Mouse (Mus musculus) testis, adult 2 months (tissue): ENCODE data around the gene Foxn1. TPM values are rescaled to one million over a fixed set of nuclear protein-coding genes. Genes with fewer than 3 reads are reported as not detected.
A peak's percentile ranks its signal among the peaks of the same experiment; 100 is the strongest.

Source experiments
- H3K27ac ChIP-seq: fragments of 200-500 bp; 2 replicates; pipeline ENCODE4 v1.5.1; 2012; ENCODE audit warnings: low read depth, low read length; ENCODE audit not compliant: control insufficient read depth, insufficient read depth
- H3K27me3 ChIP-seq: fragments of 200-500 bp; 2 replicates; pipeline ENCODE4 v1.6.1; 2012; ENCODE audit warnings: mild to moderate bottlenecking, low read length, moderate library complexity; ENCODE audit not compliant: control insufficient read depth, insufficient read depth
- H3K36me3 ChIP-seq: fragments of 200-500 bp; 2 replicates; pipeline ENCODE4 v1.6.1; 2012; ENCODE audit warnings: mild to moderate bottlenecking, low read length; ENCODE audit not compliant: control insufficient read depth, insufficient read depth
- H3K4me1 ChIP-seq: fragments of 200-500 bp; 2 replicates; pipeline ENCODE4 v1.6.1; 2012; ENCODE audit warnings: low read length; ENCODE audit not compliant: control insufficient read depth, insufficient read depth
- H3K4me3 ChIP-seq: fragments of 200-500 bp; 2 replicates; pipeline ENCODE4 v1.5.1; 2012; ENCODE audit warnings: low read depth, mild to moderate bottlenecking, low read length, moderate library complexity, mixed read lengths; ENCODE audit not compliant: control insufficient read depth
- CTCF ChIP-seq: fragments of 200-500 bp; IDR thresholded peaks from 2 replicates; pipeline ENCODE4 v1.5.1; 2012; ENCODE audit warnings: low read depth, mild to moderate bottlenecking, inconsistent platforms, low read length, moderate library complexity; ENCODE audit not compliant: control insufficient read depth, insufficient read depth, insufficient replicate concordance
- POLR2A ChIP-seq: fragments of 200-500 bp; IDR thresholded peaks from 2 replicates; pipeline ENCODE4 v1.6.1; 2012; ENCODE audit warnings: low read depth, mild to moderate bottlenecking, inconsistent platforms, low read length, moderate library complexity; ENCODE audit not compliant: control insufficient read depth
- polyA plus RNA-seq: library from polyadenylated mRNA; depleted of rRNA; stranded (reverse); fragments of >200 nt; gene quantifications from 2 replicates; pipeline ENCODE4 v1.2.3, GENCODE M21; 2012

Foxn1 gene
- polyA plus RNA-seq, 1 experiment: not detected

GRCm38 (mm10) chr11:78332676-78333075, 53.7 kb downstream of the Foxn1 start:
- Histone ChIP-seq H3K27ac (no peak overlapping the region), H3K4me3 (no peak overlapping the region), H3K4me1 (peaks cover 4% of the 10 kb centered on the region), H3K27me3 (no peaks in the 10 kb centered on the region), H3K36me3 (no peaks in the 10 kb centered on the region)
- TF ChIP-seq POLR2A (no peak), CTCF (no peak)

- Histone ChIP-seq H3K4me1 (peaks cover 4% of the 10 kb centered on the region), H3K27me3 (no peaks in the 10 kb centered on the region), H3K27ac (peak overlapping the region; percentile 65; the same call in 1 of the 2 replicates), H3K4me3 (peak overlapping the region; percentile 92), H3K36me3 (no peaks in the 10 kb centered on the region)
- TF ChIP-seq POLR2A (no peak), CTCF (no peak)
These were observed 57.8 kb downstream of the Foxn1 start for GRCm38 (mm10) chr11:78328512-78329056.

- H3K36me3 ChIP-seq: no peaks in the 10 kb centered on the region
- peak within 1 kb of the TSS; percentile 65; the same call in 1 of the 2 replicates for H3K27ac ChIP-seq
- no peaks in the 10 kb centered on the region for H3K27me3 ChIP-seq
- TF ChIP-seq POLR2A (peak; percentile 85), CTCF (no peak)
- H3K4me1 ChIP-seq: peaks cover 6% of the 10 kb centered on the region
- H3K4me3 ChIP-seq: peak within 1 kb of the TSS; percentile 92
These were observed 58.5 kb downstream of the Foxn1 start, which contains the start of gene Pigs for GRCm38 (mm10) chr11:78327634-78328511. TSS of gene Pigs (plus strand) at chr11:78328415.

- Histone ChIP-seq H3K27me3 (no peaks in the 10 kb centered on the region), H3K27ac (no peak overlapping the region), H3K4me1 (peaks cover 6% of the 10 kb centered on the region), H3K36me3 (no peaks in the 10 kb centered on the region), H3K4me3 (no peak overlapping the region)
- TF ChIP-seq CTCF: no peak
- no peak for TF ChIP-seq POLR2A
These were observed 59.1 kb downstream of the Foxn1 start for GRCm38 (mm10) chr11:78327215-78327614.

GRCm38 (mm10) chr11:78324965-78325364, 61.4 kb downstream of the Foxn1 start:
- Histone ChIP-seq H3K36me3 (peaks cover 2% of the 10 kb centered on the region), H3K4me1 (peaks cover 6% of the 10 kb centered on the region), H3K4me3 (no peak overlapping the region), H3K27me3 (no peaks in the 10 kb centered on the region), H3K27ac (no peak overlapping the region)
- TF ChIP-seq CTCF: no peak
- no peak for TF ChIP-seq POLR2A

- H3K27me3 ChIP-seq: no peaks in the 10 kb centered on the region
- no peak overlapping the region for H3K27ac ChIP-seq
- no peak for TF ChIP-seq CTCF
- no peak for TF ChIP-seq POLR2A
- H3K36me3 ChIP-seq: peaks cover 4% of the 10 kb centered on the region
- no peak overlapping the region for H3K4me3 ChIP-seq
- H3K4me1 ChIP-seq: peaks cover 6% of the 10 kb centered on the region
These were observed 62.2 kb downstream of the Foxn1 start for GRCm38 (mm10) chr11:78324000-78324785.
